Mouse (Mus musculus) cerebellum, adult 2 months (tissue): ENCODE measurements at regions not wholly inside any gene's neighbourhood (a gene's known extent, or its start where the extent isn't known, plus 50 kb on each side); places are given as distances from the start of the nearest gene placed in this dataset.

Experiments used
- CTCF ChIP-seq: fragments of 200-500 bp; IDR thresholded peaks from 2 replicates; pipeline ENCODE4 v1.5.1; 2011; ENCODE audit warnings: low read depth, mild to moderate bottlenecking, control low read depth, low read length, moderate library complexity, borderline replicate concordance; ENCODE audit not compliant: insufficient read depth
- POLR2A ChIP-seq: fragments of 200-500 bp; IDR thresholded peaks from 2 replicates; pipeline ENCODE4 v1.6.1; 2011; ENCODE audit warnings: low read length, control low read depth, borderline replicate concordance; ENCODE audit not compliant: insufficient read depth

DNA sequence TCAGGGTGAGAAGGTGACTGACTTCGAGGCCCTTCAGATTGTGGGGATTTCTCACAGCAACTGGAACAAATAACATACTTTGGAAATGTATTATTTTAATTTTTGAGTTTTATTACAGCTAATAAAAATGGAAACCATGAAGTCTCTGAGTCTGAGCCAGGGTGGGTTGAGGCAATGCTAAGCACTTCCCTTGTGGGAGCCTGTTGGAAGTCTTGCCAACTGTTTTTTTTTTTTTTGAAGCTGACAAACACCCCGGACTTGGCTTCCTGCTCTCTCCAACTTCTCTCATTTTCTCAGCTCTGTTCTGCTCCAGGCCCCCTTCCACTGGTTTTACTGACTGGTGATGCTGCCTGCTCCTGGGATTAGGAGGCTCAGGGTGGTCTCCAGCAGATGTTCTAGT lies 445.4 kb upstream of the Mki67 start:
- TF ChIP-seq CTCF, result no peak
- TF ChIP-seq POLR2A, result no peak
